Mouse (Mus musculus): ENCODE data around the gene Slc35b1.

Gene Slc35b1

GRCm38 (mm10) chr11:95432194-95432593 lies 47.7 kb downstream of the Slc35b1 start:
- no peak for DNase-seq (ENCODE audit: low read depth)
